Mouse (Mus musculus): ENCODE results near the gene Hint3.

GRCm38 (mm10) chr10:30678051-30678450 lies 48.6 kb upstream of the Hint3 start:
- TF ChIP-seq MAX (IDR thresholded peaks at IDR 0.05; ENCODE audit: low read depth) (no peak), POLR2A (IDR thresholded peaks at IDR 0.05; ENCODE audit: insufficient read length, low read depth) (no peak), USF1 (IDR thresholded peaks at IDR 0.05; ENCODE audit: low read depth) (no peak), E2F4 (IDR thresholded peaks at IDR 0.05; ENCODE audit: insufficient read depth) (no peak), REST (IDR thresholded peaks at IDR 0.05; ENCODE audit: insufficient read depth, insufficient read length) (no peak), POLR2AphosphoS2 (IDR thresholded peaks at IDR 0.05; ENCODE audit: insufficient read length, low read depth) (no peak), TCF3 (IDR thresholded peaks at IDR 0.05; ENCODE audit: insufficient read length, low read depth) (no peak), MYOG (IDR thresholded peaks at IDR 0.05; ENCODE audit: control insufficient read depth in 1 of 3, insufficient read depth in 1 of 3, insufficient read length in 2 of 3, low read depth in 2 of 3) (no peak), CEBPB (IDR thresholded peaks at IDR 0.05; ENCODE audit: insufficient read depth, poor library complexity, severe bottlenecking) (no peak)
